Mouse (Mus musculus) neural tube, embryonic 11.5 days (tissue): ENCODE data around the gene Bbs9. TPM values are rescaled to one million over a fixed set of nuclear protein-coding genes. Genes with fewer than 3 reads are reported as not detected.

Experiments
- ATAC-seq: fragments of 200-750 bp; cut with Nextera tagmentation; 2 replicates; pipeline ENCODE4 v1.8.0; 2017; ENCODE audit warnings: moderate number of reproducible peaks, mild to moderate bottlenecking, moderate TSS enrichment, moderate library complexity; ENCODE audit not compliant: insufficient read depth, low FRiP score, low TSS enrichment
- DNase-seq: peaks from one replicate; pipeline ENCODE4 v3.0.0-alpha.2; 2015; ENCODE audit warnings: low spot score
- H3K27ac ChIP-seq: fragments of 300-500 bp; sonication (generic); 2 replicates; pipeline ENCODE4 v1.5.1; 2014; ENCODE audit warnings: low read depth, mild to moderate bottlenecking, low read length
- H3K27me3 ChIP-seq: fragments of 300-500 bp; sonication (generic); 2 replicates; pipeline ENCODE4 v1.6.1; 2014; ENCODE audit warnings: mild to moderate bottlenecking, low read length, mixed read lengths; ENCODE audit not compliant: control insufficient read depth, insufficient read depth
- H3K36me3 ChIP-seq: fragments of 300-500 bp; sonication (generic); 2 replicates; pipeline ENCODE4 v1.6.1; 2014; ENCODE audit warnings: mild to moderate bottlenecking, low read length, moderate library complexity, mixed read lengths; ENCODE audit not compliant: control insufficient read depth, insufficient read depth
- H3K4me1 ChIP-seq: fragments of 300-500 bp; sonication (generic); 2 replicates; pipeline ENCODE4 v1.6.1; 2014; ENCODE audit warnings: low read length, mixed read lengths; ENCODE audit not compliant: control insufficient read depth, insufficient read depth
- H3K4me2 ChIP-seq: fragments of 300-500 bp; sonication (generic); 2 replicates; pipeline ENCODE4 v1.6.1; 2014; ENCODE audit warnings: low read depth, mild to moderate bottlenecking, moderate library complexity
- H3K4me3 ChIP-seq: fragments of 300-500 bp; sonication (generic); 2 replicates; pipeline ENCODE4 v1.5.1; 2014; ENCODE audit warnings: low read depth, low read length
- H3K9ac ChIP-seq: fragments of 300-500 bp; sonication (generic); 2 replicates; pipeline ENCODE4 v1.6.1; 2014; ENCODE audit warnings: mild to moderate bottlenecking, low read length
- H3K9me3 ChIP-seq: fragments of 300-500 bp; sonication (generic); 2 replicates; pipeline ENCODE4 v1.6.1; 2016; ENCODE audit warnings: low read length; ENCODE audit not compliant: control insufficient read depth
- WGBS: fragments of 180-500 bp; shearing (Covaris S2); extraction: QIAGEN DNeasy Blood & Tissue Kit; methylation state at CpG from one replicate; pipeline ENCODE4 v1.1.7; 2014; 5-methylcytosine and 5-hydroxymethylcytosine counted together
- polyA plus RNA-seq: library from polyadenylated mRNA; unstranded; fragments of >200 nt; fragmentation: Nextera tagmentation; extraction: Ambion mirVana; gene quantifications from 2 replicates; pipeline ENCODE4 v1.2.1, GENCODE M21; 2014

Gene Bbs9
- polyA plus RNA-seq, 1 experiment from 2014 or later = 16.9 TPM

DNA sequence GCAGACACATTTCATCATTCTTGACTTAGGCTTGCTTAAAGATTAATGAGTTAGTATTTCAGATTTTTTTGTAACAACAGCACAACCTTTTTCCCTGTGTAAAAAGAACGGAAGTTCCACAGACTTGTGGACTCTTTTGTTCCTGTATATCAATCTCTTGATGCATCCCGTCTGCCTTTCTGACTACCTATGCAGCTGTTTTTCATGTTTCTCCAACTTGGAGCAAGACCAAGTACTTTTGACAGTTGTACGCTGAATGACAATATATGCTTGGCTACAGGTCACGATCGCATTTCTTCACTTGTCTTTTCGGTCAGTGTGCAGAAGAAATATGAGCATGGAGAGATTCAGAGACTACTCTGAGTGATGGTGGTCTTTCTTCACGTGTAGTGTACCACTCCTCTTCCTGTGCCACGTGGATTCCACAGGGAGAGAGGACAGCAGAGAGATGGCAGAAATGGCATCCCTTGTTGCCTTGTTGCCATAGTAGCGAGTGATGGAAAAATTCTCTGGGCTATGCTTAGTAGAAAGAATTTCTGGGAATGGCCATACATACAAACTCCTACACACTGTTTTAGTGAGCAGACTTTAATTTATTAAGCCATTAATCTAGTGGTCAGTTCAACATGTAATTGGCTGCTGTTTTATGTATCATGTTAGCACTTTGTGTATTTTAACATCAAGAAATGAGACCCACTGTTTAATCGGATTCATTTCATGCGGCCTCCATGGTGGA, 88.3 kb downstream of the Bbs9 start:
- H3K4me2 ChIP-seq = no peak overlapping the region
- no peaks in the 10 kb centered on the region for H3K4me1 ChIP-seq
- H3K27ac ChIP-seq = no peak overlapping the region
- H3K4me3 ChIP-seq = no peak overlapping the region
- H3K36me3 ChIP-seq = no peaks in the 10 kb centered on the region
- no peaks in the 10 kb centered on the region for H3K9me3 ChIP-seq
- ATAC-seq (no peak), DNase-seq (no peak)
- H3K27me3 ChIP-seq = no peaks in the 10 kb centered on the region
- WGBS = 84% methylated on average over 11 of the region's 11 CpGs
- no peak overlapping the region for H3K9ac ChIP-seq

DNA sequence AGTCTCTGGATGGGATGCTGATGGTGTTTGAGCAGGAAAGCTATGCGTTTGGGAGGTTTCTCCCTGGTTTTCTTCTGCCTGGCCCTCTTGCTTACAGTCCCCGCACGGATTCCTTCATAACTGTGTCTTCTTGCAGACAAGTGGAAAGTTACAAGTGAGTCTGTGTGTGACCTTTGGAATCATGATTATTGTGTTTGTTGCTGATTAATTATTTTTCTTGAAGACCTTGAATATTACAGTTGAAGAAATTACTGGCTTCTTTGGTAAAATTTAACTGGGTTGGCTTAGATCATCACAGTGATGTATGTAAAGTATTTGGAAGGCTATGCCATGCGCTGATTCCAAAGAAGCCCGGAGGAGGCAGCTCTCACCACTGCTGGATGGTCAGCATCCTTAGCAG, 92.2 kb downstream of the Bbs9 start:
- H3K4me1 ChIP-seq = no peaks in the 10 kb centered on the region
- H3K27ac ChIP-seq = no peak overlapping the region
- no peaks in the 10 kb centered on the region for H3K27me3 ChIP-seq
- DNase-seq (no peak), ATAC-seq (no peak)
- H3K4me3 ChIP-seq = no peak overlapping the region
- H3K9me3 ChIP-seq = no peaks in the 10 kb centered on the region
- H3K4me2 ChIP-seq = no peak overlapping the region
- H3K36me3 ChIP-seq = no peaks in the 10 kb centered on the region
- H3K9ac ChIP-seq = no peak overlapping the region
- WGBS = 94% methylated on average over 5 of the region's 5 CpGs

DNA sequence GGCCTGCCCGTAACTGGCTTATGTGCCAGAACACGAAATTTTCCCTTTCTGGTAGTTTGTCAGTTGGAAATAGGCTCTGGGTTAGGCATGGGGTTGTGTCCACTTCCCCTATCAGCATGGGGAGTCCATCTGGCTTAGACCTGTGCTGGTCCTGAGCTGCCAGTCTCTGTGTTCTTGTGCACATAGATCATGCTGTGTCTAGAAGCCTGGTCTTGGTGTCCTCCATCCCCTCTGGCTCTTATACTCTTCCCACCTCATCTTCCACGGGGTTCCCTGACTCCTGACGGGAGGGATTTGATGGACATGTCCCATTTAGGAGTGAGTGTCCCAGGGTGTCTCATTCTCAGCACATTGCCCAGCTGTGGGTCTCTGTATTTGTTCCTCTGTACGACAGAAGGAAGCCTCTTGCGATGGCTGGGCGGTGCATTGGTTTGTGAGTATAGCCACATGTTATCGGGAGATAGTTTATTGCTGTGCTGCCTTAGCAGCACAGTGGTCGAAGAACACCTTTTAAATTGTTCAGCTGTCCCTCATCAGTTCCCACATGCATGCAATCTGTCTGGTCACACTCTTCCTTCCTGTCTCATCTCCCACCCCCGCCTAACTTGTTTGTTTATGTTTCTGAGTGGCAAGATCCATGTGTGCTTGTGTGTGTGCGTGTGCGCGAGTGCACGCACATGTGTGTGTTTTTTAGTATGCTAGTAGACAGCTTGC, 101.1 kb downstream of the Bbs9 start:
- 80% methylated on average over 14 of the region's 14 CpGs for WGBS
- Histone ChIP-seq H3K36me3 (no peaks in the 10 kb centered on the region), H3K9ac (no peak overlapping the region), H3K4me2 (no peak overlapping the region), H3K27ac (no peak overlapping the region), H3K4me1 (no peaks in the 10 kb centered on the region), H3K27me3 (no peaks in the 10 kb centered on the region), H3K9me3 (no peaks in the 10 kb centered on the region), H3K4me3 (no peak overlapping the region)
- ATAC-seq (no peak), DNase-seq (no peak)

DNA sequence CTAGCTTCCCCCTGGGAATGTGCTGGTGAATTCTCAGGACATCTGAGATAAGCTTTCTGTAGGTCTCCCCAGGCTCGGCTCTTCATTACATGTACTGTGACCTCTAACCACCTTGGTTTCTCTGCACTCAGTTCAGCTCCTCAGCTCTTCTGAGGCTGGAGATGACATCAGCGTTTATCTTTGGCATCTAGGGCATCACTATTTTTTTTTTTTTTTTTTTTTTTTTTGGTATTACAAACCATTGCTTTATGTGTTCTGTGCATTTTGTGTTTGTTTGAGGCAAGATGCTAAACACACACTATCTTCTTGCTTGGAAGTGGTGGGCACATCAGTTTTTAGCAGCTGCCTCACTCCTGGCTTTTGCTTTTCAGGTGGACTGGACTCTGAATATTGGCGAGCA, 102.8 kb downstream of the Bbs9 start:
- DNase-seq = no peak
- H3K4me1 ChIP-seq = no peaks in the 10 kb centered on the region
- WGBS = 85% methylated on average over 3 of the region's 3 CpGs

DNA sequence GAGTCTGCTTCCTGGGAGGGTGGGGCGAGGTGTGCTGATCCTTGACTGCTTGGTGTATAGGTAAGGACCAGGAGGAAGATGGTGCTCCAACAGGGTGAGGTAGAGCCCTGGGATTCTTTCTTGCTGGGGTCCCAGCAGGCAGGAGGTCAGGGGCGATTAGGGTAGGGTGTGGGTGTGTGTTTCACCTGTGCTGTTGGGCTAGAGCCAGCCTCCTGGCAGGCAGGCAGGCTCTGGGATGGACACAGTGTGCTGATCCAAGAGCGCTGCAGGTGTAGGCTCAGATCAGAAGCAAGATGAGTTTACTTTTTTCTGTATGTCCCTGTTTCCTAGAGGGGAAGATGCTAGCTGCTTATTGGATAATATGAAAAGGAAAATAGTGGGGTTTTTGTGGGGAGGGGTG, 108.7 kb downstream of the Bbs9 start:
- Histone ChIP-seq H3K27me3 (no peaks in the 10 kb centered on the region), H3K36me3 (no peaks in the 10 kb centered on the region), H3K27ac (no peak overlapping the region), H3K4me3 (no peak overlapping the region), H3K4me2 (no peak overlapping the region), H3K4me1 (no peaks in the 10 kb centered on the region), H3K9me3 (no peaks in the 10 kb centered on the region), H3K9ac (no peak overlapping the region)
- no peak for DNase-seq
- WGBS = 93% methylated on average over 3 of the region's 3 CpGs
- ATAC-seq = no peak

More for the DNA sequence above, 102.8 kb downstream of the Bbs9 start:
- Histone ChIP-seq H3K4me3 (no peak overlapping the region), H3K27ac (no peak overlapping the region), H3K36me3 (no peaks in the 10 kb centered on the region), H3K27me3 (no peaks in the 10 kb centered on the region), H3K9ac (no peak overlapping the region), H3K9me3 (no peaks in the 10 kb centered on the region), H3K4me2 (no peak overlapping the region)
- ATAC-seq = no peak

DNA sequence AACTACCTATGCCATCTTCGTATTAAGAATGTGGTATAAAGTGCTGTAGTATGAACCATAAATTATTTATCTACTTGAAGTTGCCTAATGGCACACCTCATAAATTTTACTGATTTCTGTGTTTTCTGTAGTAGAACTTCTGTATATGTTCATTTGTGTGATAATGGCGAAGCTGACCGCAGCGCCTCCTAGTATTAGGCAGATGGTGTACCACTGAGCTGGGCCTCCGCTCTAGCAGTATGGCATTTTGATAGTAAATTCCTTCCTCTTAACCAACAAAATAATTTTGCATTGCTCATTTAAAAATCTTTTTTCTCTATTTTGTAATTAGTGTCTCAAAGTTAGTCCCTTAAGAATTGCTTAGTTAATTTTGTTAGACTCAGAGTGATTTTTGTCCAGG, 117.5 kb downstream of the Bbs9 start:
- Histone ChIP-seq H3K27ac (no peak overlapping the region), H3K4me2 (no peak overlapping the region), H3K36me3 (no peaks in the 10 kb centered on the region), H3K9ac (no peak overlapping the region), H3K4me1 (no peaks in the 10 kb centered on the region), H3K4me3 (no peak overlapping the region), H3K9me3 (no peaks in the 10 kb centered on the region), H3K27me3 (no peaks in the 10 kb centered on the region)
- no peak for DNase-seq
- WGBS = 95% methylated on average over 5 of the region's 5 CpGs
- no peak for ATAC-seq

DNA sequence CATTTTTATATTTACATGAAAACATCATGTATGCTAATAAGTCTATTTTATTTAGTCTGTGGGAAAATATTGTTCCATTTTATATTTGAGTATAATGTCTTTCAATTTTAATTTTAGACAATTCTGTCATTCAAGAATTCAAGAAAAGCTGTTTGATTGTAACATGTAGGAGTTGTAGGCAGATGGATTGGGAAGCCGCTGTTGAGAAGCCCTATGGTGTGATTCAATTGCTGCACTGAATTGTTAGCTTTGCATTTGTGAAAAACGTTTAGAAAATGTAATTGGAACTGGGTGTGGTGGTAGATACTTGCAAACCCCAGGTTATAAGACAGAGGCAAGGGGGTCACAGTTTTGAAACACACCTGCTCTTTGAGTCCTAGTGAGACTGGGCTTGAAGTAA, 121.1 kb downstream of the Bbs9 start:
- no peaks in the 10 kb centered on the region for H3K4me1 ChIP-seq
- DNase-seq (no peak), ATAC-seq (no peak)
- H3K4me3 ChIP-seq = no peak overlapping the region
- H3K27me3 ChIP-seq = no peaks in the 10 kb centered on the region
- H3K9ac ChIP-seq = no peak overlapping the region
- no peaks in the 10 kb centered on the region for H3K9me3 ChIP-seq
- no peaks in the 10 kb centered on the region for H3K36me3 ChIP-seq
- H3K4me2 ChIP-seq = no peak overlapping the region
- H3K27ac ChIP-seq = no peak overlapping the region
- WGBS = 62% methylated on average over 2 of the region's 2 CpGs

DNA sequence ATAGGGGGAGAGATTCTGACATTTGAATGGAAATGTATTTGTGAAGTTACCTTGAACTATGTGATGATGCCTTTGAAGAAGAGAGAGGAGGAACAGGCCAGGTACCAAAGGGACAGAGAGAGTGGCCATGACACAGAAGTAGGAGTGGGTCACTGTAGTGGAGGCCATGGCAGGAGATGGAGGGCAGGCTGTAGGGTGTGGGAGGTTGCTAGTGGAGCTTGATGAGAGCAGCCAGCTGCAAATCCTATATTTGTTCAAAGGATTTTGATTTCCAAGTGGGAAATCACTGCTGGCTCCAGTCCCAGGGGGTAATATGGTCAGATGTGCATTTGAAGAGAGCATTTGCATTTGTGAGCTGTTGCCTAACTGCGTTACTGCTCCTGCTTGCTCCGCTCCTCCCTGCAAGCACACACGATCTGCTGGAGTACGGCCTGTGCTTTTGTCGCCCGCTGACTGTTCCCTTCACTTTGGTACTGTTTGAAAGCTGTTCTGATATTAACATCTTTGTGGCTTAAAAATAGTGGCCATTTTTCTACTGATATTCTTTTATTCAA, 137.8 kb downstream of the Bbs9 start:
- Histone ChIP-seq H3K4me3 (no peak overlapping the region), H3K27me3 (no peaks in the 10 kb centered on the region), H3K36me3 (no peaks in the 10 kb centered on the region), H3K4me2 (no peak overlapping the region), H3K9ac (no peak overlapping the region), H3K4me1 (no peaks in the 10 kb centered on the region), H3K27ac (no peak overlapping the region), H3K9me3 (no peaks in the 10 kb centered on the region)
- ATAC-seq (no peak), DNase-seq (no peak)
- WGBS = 88% methylated on average over 6 of the region's 6 CpGs

DNA sequence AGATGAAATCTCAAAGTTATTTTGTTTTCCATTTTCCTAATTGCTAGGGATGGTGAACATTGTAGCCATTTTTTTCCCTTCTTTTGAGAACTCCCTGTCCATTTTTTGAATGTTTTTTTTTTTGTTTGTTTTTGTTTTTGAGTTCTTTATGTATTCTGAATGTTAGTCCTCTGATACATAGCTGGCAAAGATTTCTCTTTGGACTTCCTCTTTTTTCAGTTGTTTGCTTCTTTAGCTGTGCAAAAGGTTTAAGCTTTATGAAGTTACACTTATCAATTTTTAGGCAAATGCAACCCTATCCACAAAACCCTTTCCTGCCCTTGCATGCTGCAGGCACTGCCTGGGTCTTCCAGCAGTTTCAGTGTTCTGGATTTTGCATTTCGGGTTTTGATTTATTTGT, 143.7 kb downstream of the Bbs9 start:
- DNase-seq (no peak), ATAC-seq (no peak)
- Histone ChIP-seq H3K4me3 (no peak overlapping the region), H3K4me2 (no peak overlapping the region), H3K27me3 (no peaks in the 10 kb centered on the region), H3K4me1 (no peaks in the 10 kb centered on the region), H3K9me3 (no peaks in the 10 kb centered on the region), H3K9ac (no peak overlapping the region), H3K27ac (no peak overlapping the region), H3K36me3 (no peaks in the 10 kb centered on the region)
- WGBS = 97% methylated on average over 1 of the region's 1 CpGs
